Mouse (Mus musculus) small intestine, adult 2 months (tissue): ENCODE measurements around the gene Gm11562.

ENCODE experiments used
- CTCF ChIP-seq: fragments of 200-500 bp; IDR thresholded peaks from 2 replicates; pipeline ENCODE4 v1.5.1; 2012; ENCODE audit warnings: low read depth, mild to moderate bottlenecking, control low read depth, inconsistent platforms, low read length, moderate library complexity, mixed read lengths; ENCODE audit not compliant: insufficient replicate concordance, insufficient read length; ENCODE audit errors: extremely low read depth
- POLR2A ChIP-seq: fragments of 200-500 bp; IDR thresholded peaks from 2 replicates; pipeline ENCODE4 v1.6.1; 2012; ENCODE audit warnings: low read depth, mild to moderate bottlenecking, control low read depth, inconsistent platforms, low read length, moderate library complexity

DNA sequence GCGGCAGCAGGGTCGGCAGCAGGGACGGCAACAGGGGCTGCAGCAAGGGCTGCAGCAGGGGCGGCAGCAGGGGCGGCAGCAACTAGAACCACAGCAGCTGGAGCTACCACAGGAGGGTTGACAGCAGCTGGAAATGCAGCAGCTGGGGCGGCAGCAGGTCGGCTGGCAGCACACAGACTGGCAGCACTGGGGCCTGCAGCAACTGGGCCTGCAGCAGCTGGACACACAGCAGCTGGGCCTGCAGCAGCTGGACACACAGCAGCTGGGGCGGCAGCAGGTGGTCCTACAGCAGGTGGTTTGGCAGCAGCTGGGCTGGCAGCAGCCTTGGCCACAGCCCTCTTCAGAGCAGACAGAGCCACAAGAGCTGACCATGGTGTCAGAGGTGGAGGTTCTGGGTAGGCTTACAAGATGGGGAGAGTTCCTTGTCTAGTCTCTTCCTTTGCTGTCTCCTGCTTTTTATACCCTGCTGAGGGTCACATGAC lies 14.5 kb upstream of the Gm11562 start, which contains the start of gene Krtap4-2:
- no peak for TF ChIP-seq CTCF
- TF ChIP-seq POLR2A = no peak
